Mouse (Mus musculus): ENCODE measurements around the gene Tk2. TPM values are rescaled to one million over a fixed set of nuclear protein-coding genes. Genes with fewer than 3 reads are reported as not detected.

Tk2 gene
- total RNA-seq, 2 experiments from 2014 or later = 40.6 to 41.1 TPM

DNA sequence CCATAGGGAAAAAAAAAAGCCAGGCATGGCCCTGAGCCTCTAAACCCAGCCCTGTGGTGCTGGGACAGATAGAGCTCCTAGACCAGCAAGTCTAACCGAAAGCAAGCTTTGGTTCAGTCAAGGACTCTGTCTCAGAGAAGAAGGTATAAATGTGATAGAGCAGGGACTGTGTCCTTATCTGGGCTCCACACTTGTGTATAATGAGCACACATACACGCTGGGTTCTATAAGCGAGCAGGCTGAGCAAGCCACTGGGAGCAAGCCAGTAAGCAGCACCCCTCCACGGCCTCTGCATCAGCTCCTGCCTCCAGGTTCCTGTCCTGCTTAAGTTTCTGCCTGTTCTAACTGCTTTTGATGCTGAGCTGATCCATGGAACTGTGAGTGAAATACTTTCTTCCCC lies 16.3 kb downstream of the Tk2 start:
- intact Hi-C loops (cut with DNase I) = no loop called here
- DNase-seq (ENCODE audit: extremely low spot score in 1 of 2, low spot score in 2 of 2) = no peak

DNA sequence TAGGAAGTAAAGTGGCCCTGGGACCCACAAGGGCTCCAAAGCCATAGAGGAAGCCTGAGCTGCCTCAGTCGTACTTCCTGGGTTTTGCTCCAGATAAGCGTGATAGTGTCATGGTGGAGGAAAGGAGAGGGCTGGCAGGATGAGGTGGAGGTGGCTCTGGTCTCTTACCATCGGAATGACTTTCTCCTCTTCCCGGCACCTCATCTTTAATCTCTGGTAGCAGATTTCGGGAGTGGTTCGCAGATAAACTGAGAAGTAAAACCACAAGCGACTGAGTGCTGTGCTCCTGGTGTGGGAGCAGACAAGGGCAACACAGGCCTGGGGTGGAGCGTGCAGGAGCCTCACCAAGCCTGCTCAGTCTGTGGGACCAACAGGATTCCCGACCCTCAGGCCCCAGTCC lies 18.0 kb downstream of the Tk2 start:
- intact Hi-C loops (cut with DNase I) = no loop called here
- no peak for DNase-seq (ENCODE audit: extremely low spot score in 1 of 2, low spot score in 2 of 2)

DNA sequence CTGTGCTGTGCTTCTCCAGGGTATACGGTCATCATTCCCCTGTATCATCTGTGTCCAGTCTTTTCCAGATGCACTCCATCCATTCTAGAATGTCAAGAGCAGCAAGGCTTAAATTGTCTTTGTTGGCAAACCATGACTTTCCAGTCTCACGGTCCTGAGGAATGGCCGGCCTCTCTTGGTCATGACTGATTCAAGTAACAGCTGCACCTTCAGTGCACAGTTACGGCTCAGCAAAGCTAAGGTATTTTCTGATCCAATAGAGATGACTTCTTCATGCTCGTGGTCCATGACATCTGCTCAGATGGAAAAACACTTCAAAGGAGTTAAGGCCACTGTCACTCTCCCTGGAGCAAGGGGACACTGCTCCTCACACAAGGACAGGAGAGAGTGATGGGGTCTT lies 21.3 kb downstream of the Tk2 start:
- intact Hi-C loops (cut with DNase I) = no loop called here
- DNase-seq (ENCODE audit: extremely low spot score in 1 of 2, low spot score in 2 of 2) = no peak

DNA sequence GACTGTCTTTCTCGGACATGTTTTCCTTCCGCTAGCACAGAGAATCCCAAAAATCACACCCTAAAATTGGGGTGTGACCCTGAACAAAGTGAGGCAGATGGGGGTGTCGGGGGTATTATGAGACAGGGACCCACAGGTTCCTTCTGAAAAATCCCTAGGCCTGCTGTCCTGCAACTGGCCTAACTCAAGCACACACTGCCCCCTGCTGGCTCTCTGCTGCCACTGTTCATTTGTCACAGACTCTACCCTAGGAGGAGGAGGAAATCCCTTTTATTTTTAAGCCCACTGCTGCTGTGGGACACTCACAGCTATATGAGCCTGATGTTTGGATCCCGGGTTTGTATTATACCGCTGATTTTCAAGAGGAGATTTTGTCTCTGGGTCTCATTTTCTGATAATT lies 28.6 kb downstream of the Tk2 start:
- DNase-seq (ENCODE audit: extremely low spot score in 1 of 2, low spot score in 2 of 2) = peak; percentile 60 to 78
- intact Hi-C loops (cut with DNase I) = loop anchor here (2.0 to 5.0 kb wide), 2 partner anchors 73 to 123 kb away; no protein-coding TSS in a partner anchor

DNA sequence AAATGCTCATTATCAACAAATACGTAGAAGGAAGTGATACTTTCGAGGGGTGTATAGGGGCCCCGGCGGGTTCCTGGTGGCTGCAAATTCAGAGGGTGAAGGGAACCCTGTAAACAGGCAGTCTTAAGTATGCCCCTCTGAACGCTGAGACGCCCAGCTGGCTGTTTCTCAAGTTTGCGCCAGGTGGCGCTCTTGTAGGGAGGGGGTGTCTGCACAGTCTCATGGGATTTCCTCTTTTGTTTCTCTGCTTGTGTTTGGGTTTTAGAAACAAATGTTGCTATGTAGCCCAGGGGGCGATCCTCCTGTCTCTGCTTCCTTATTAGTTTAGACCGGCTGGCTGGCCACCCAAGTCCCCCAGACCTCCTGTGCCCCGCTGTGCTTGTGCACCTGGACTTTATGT lies 29.3 kb downstream of the Tk2 start:
- DNase-seq (ENCODE audit: extremely low spot score in 1 of 2, low spot score in 2 of 2) = peak in 1 of 2 experiments; percentile 64
- intact Hi-C loops (cut with DNase I) = no loop called here

DNA sequence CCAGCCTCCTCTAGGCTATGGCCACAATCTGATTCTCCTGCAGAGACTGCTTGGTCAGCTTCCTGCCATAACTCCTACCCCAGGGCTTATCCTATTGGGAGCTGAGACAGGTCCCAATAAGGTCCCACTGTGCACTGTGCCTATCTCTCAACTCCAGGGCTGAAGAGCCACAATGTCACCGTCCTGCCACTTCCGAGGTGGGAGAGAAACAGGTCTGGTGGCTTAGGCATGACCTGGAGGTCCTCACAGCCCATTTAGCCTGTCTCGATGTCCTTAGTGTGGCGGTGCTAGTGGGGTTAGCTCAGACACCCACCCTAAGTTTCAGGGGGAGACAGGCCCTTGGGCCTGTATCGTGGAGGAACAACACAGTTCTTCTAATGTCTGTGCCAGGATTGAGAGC lies 30.8 kb downstream of the Tk2 start:
- peak in 1 of 2 experiments; percentile 12 for DNase-seq (ENCODE audit: extremely low spot score in 1 of 2, low spot score in 2 of 2)
- intact Hi-C loops (cut with DNase I) = no loop called here

DNA sequence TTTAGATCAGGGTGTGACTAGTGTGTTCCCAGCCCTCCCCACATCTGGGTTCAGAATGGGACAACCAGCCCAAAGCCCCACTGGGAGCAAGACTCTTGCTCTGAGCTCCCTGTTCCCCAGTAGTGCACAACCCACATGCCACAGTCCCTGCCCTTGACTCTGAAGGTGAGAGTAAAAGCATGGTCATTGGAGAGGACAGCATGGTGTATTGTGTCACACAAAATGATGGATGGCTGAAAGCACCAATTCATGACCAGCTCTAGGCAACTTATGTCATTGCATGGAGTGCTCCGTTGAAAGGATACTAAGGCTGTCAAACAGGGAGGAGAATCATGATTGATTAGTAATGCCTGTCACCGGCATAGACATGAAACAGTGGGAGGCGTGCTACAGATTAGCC lies 43.1 kb downstream of the Tk2 start:
- intact Hi-C loops (cut with DNase I) = no loop called here
- no peak for DNase-seq (ENCODE audit: extremely low spot score in 1 of 2, low spot score in 2 of 2)

DNA sequence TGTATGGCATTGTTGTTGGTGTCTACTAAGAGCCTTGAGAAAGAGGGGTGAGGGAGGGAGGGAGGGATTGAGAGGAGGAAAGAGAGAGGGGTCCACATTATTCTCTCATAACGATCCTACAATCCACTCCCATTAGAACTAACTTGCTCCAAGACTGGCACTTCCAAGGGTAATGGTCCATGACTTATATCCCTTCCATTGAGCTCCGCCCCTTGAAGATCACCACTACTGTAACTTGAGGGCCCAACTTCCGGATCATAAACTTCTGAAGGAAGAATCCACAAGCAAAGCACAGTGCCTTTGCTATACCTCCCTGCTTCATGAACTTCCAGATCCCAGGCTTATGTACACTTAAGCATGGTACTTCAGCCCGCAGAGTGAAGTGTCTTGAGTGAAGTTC lies 46.0 kb downstream of the Tk2 start:
- intact Hi-C loops (cut with DNase I) = no loop called here

DNA sequence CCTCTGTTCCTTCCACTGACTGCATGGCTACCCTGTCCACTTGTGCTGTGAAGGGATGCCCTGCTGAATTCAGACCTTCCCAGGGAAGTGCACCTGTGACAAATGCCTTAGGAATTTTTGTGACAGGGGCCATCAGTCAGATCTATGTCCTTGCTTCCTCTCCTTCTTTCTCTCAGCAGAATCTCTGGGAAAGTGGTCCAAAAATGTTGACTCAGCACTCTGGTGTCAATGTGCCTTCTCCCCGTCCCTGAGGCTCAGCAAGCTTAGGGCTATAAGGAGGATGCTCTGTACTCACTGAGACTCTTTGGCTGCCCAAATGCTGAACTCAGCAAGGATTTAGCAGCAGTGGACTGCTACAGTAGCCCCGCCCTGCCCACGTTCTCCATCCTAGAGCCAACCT lies 46.7 kb downstream of the Tk2 start:
- intact Hi-C loops (cut with DNase I) = no loop called here
- no peak for DNase-seq (ENCODE audit: extremely low spot score in 1 of 2, low spot score in 2 of 2)

More for the DNA sequence above, 46.0 kb downstream of the Tk2 start:
- no peak for DNase-seq (ENCODE audit: extremely low spot score in 1 of 2, low spot score in 2 of 2)

DNA sequence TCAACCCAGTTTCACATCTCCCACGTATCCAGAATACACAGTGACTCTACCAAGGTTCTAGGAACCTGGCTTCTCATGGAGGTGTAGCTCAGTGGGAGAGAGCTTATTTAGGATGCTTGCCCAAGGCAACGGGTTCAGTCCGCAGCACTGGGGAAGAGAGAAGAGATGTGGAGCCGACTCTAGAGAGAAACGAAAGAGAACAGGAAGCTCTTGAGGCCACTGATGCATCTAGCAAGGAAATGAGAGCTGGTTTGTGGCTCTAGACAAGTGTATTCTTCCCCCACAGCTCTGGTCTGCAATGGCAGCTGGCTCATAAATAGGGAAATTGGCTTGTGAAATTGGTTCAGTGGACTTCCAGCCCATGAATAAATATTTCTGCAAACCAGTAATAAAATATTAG lies 48.6 kb downstream of the Tk2 start:
- no peak for DNase-seq (ENCODE audit: extremely low spot score in 1 of 2, low spot score in 2 of 2)
- intact Hi-C loops (cut with DNase I) = no loop called here

DNA sequence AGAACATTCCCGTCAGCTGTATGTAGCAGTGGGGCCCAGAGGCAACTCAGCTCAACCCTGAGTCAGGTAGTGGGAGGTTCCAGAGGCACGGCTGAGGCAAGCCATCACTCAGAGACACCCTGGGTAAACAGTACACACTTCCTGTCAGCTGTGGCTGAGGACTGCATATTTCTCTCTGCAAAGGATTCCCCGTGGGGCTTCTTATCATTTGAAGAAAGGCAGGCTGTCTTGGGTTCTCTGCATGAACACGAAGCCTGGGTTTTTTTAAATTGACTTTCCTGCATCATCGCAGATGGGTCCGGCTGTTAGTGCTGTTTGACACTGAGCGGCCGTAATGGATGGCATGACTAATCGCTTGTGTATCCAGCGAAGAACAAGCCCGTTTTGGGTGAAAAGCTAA lies 56.9 kb downstream of the Tk2 start:
- intact Hi-C loops (cut with DNase I) = no loop called here
- DNase-seq (ENCODE audit: extremely low spot score in 1 of 2, low spot score in 2 of 2) = no peak

DNA sequence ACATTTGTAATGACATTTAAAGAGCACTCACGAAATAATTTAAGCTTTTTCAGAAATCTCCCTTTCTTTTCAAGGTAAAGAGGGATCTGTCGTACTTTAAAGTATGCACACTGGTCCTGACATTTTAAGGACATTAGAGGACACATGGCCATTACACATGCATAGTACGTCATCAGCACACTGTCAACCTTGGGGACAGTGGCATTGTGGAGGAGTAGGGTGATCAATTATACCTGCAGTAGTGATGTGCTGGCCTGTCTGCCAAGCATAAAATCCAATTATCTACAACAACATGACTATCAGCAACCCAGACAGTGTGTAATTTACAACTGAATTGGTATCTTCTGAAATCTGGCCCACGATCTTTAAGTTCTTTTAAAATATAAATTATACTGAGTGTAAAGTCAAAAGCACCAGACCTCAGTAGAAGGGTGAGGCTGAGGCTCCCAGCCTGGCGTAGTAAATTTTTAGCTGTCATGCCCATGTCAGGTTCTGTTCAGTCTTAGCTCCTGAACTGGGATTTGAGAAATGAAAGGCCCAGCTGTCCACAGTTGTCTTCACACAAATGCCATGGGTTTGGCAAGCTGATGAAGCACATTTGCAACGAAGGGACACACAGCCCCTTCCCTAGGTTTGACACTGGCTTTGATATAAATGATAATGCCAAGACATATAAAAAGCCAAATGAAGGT lies 57.4 kb downstream of the Tk2 start:
- DNase-seq (ENCODE audit: extremely low spot score in 1 of 2, low spot score in 2 of 2) = no peak
- intact Hi-C loops (cut with DNase I) = no loop called here

DNA sequence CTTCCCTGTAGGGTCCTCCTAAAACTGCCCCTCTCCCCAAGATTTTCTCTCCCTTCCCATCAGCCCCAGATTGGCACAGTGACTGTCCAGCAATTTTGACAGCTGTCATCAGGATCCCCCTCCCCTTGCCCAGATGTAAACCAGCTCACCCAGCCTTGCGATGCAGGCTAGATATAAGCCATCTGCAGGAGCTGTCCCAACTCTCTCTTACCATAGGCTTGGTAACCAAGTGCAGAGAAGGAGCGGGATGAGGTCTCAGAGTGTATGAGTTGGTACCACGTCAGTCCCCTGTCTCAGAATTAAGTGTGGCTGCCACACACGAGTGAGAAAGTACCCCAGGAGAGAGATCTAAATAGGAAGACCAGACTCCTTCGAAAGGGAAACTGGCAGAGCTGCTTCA lies 59.9 kb downstream of the Tk2 start:
- intact Hi-C loops (cut with DNase I) = no loop called here
- no peak for DNase-seq (ENCODE audit: extremely low spot score in 1 of 2, low spot score in 2 of 2)

DNA sequence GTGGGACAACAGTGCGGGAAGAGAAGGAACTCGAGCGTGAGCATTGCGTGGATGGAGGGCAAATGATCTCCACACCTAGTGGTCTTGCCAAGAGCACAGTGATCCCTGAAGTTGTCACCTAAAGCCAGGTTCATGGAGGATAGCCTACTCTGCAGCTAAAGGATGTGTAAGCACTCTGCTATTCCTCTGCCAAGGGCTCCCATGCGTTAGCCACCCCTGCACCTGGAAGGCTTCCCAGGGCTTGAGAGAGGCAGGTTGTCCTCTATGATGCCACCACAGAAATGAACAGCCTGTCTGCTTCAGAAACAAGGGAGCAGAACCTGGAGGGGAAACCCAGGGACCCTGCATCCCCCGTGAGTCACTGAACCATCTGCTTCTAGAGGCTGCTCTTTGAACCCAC lies 60.7 kb downstream of the Tk2 start:
- intact Hi-C loops (cut with DNase I) = no loop called here
- no peak for DNase-seq (ENCODE audit: extremely low spot score in 1 of 2, low spot score in 2 of 2)

DNA sequence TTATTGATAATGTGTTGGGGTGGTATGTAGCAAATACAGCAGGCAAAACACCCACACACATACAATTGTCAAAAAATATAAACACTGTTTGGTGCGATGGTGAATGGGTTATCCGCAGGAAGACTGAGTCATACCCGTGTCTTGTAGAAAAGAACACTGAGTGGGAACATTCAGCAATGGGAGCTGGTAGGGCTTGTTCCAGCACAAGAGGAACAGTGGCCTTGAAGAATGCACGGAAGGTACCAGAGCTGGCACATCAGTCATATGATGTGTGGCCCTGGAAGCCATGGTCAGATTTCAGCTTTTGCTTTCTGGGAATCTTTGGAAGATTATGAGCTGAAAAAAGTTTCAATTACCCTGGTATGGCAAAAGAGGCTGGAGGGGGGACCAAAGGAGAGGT lies 61.5 kb downstream of the Tk2 start:
- intact Hi-C loops (cut with DNase I) = no loop called here
- DNase-seq (ENCODE audit: extremely low spot score in 1 of 2, low spot score in 2 of 2) = no peak

DNA sequence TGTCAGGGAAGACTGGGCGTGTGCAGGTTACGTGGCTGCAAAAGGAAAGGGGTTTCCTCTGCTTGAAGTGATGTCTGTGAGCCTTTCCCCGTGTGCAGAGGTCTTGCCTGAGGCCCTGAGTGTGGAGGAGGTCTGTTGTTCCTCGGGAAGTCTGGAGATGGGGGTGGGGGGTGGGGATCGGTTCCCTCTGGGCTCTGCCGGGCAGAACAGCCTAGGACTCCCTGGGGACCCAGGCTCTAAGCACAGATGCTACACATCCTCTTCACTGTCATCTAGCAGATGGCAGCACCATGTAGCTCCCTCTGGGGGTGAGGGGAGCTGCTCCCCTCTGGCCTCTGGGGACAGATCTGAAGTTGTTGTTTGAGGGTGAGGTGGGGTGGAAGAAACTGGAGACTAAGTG lies 63.5 kb downstream of the Tk2 start:
- intact Hi-C loops (cut with DNase I) = no loop called here
- DNase-seq (ENCODE audit: extremely low spot score in 1 of 2, low spot score in 2 of 2) = no peak

DNA sequence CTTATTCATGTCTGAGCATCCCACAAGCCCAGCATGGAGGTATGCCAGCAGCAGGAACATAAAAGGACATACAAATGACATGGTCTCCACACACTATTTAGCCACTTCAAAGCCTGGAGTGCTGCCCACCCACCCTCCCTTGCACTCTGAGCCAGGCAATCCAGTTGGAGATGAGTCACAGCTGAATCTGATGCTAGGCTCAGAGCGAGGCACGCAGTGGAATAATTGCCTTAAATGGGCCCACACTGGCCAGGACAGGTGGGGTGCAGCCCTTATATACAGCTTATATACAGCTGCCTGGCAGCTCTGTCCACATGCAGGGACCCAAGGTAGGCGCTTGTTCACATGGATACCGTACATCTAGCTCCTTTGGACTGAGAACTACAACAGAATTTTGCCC lies 71.3 kb downstream of the Tk2 start:
- peak in 1 of 2 experiments; percentile 32 for DNase-seq (ENCODE audit: extremely low spot score in 1 of 2, low spot score in 2 of 2)
- intact Hi-C loops (cut with DNase I) = no loop called here

Other genes with a start within 250 kb of the Tk2 start
- 10 to 100 TPM; 16.8 to 19.1 TPM for gene Cdh5, start 146.9 kb downstream of the Tk2 start, total RNA-seq (2021)
- gene Bean1, start 78.1 kb downstream of the Tk2 start, total RNA-seq (2021) = 10 to 100 TPM; 26.1 to 27.9 TPM
- 10 to 100 TPM; 12.5 to 13.0 TPM for gene Cklf, start 2.3 kb upstream of the Tk2 start, total RNA-seq (2021)
- not detected for gene Cmtm2a, start 44.6 kb upstream of the Tk2 start, total RNA-seq (2021)
- not detected for gene Gm45711, start 61.5 kb upstream of the Tk2 start, total RNA-seq (2021)
- gene Cmtm1, start 61.6 kb upstream of the Tk2 start, total RNA-seq (2021) = not detected
- gene Gm11020, start 73.0 kb upstream of the Tk2 start, total RNA-seq (2021) = not detected
- gene Cmtm2b, start 73.7 kb upstream of the Tk2 start, total RNA-seq (2021) = not detected
- gene Cmtm3, start 90.9 kb upstream of the Tk2 start, total RNA-seq (2021) = 10 to 100 TPM; 13.2 to 22.8 TPM
- gene Cmtm4, start 147.2 kb upstream of the Tk2 start, total RNA-seq (2021) = 10 to 100 TPM; 67.5 to 72.2 TPM
- 100 to 1,000 TPM; 204 to 207 TPM for gene Dync1li2, start 194.5 kb upstream of the Tk2 start, total RNA-seq (2021)